Mouse (Mus musculus): ENCODE data around the gene Mrpl20.

Mrpl20 gene

GRCm38 (mm10) chr4:155856881-155857280 is 54.2 kb downstream of the Mrpl20 start:
- no peak for DNase-seq

DNA sequence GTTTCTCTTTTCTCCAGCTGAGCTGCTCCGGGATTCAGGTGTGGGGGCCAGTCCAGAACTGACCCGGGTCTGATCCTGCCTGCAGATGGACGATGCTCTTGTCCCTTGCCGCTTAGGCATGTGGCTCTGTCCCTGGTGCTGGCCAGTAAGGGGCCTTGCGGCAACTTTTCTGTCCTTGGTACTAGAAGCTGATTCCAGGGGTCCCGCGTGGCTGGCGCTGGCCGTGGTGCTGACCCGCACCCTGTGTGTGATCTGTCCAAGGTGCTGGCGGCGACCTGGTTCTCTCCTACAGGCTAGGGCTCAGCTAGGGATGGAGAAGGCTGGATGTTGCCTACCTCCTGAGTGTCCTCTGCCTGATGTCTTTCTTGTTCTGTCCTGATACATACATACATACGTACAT is 56.6 kb downstream of the Mrpl20 start:
- DNase-seq: peak; percentile 74

All from lung, postnatal 10 days (tissue).